Mouse (Mus musculus): ENCODE data around the gene Fibin.

Gene Fibin

DNA sequence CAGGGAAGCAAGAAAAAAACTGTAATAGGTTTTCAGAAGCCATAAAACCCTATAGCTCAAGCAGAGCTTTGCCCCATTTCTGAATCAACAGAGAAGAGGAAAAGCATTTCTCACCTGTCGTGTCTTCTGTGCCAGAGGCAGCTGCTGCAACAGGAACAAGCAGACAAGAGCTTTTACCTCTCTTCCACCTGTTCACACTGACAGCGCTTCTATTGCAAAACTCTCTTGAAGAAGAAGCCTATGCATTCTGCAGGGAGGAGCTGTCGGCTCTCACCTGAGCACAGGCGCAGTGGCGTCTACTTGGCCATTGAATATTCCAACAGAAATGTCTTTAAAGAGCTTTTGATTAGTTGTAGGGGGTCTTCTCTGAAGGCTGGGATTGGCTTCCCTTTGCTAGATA lies 48.9 kb downstream of the Fibin start:
- DNase-seq: no peak

DNA sequence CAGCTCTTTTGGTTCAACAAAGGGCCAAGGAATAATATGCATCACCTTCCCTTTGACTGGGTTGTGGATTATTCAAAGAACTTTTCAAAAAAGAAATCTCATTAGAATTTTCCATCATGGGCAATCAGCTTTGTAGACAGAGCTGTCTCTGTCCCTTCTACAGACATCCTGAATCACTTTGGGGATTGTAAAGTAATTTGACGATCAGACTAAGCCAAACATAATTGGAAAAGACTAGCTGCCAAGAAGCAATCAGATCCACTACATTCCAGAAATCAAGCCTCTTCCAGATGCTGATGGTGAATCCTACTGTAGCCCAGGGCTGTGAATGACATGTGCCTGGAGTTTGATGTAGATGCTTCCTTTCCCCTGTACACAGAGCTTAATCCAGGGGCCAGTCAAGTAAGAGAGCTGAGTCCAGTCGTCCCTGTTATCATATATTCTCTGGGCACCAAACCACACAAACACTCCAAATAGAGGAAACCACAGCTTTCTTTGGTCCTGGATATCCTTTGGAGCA lies 49.6 kb downstream of the Fibin start:
- no peak for DNase-seq
